Mouse (Mus musculus) liver, embryonic 16.5 days (tissue): ENCODE data around the gene Metrnl. TPM values are rescaled to one million over a fixed set of nuclear protein-coding genes. Genes with fewer than 3 reads are reported as not detected.

Experiments used
- polyA plus RNA-seq: library from polyadenylated mRNA; unstranded; fragments of >200 nt; fragmentation: Nextera tagmentation; extraction: Ambion mirVana; gene quantifications from 2 replicates; pipeline ENCODE4 v1.2.1, GENCODE M21; 2015

Metrnl gene
- polyA plus RNA-seq, 1 experiment from 2014 or later = 4.2 TPM

Other genes starting within 250 kb of the Metrnl start
- gene Tbcd, start 249.6 kb upstream of the Metrnl start, polyA plus RNA-seq = 19.5 and 21.4 TPM in 2 replicates
- 1.3 and 1.8 TPM in 2 replicates for gene Zfp750, start 182.2 kb upstream of the Metrnl start, polyA plus RNA-seq
- gene B3gntl1, start 28.4 kb upstream of the Metrnl start, polyA plus RNA-seq = 1.2 and 1.8 TPM in 2 replicates
- not detected in 2 replicates for gene Ptchd3, start 128.7 kb downstream of the Metrnl start, polyA plus RNA-seq